Mouse (Mus musculus) midbrain, postnatal 0 days (tissue): ENCODE data around the gene Sympk. TPM values are rescaled to one million over a fixed set of nuclear protein-coding genes. Genes with fewer than 3 reads are reported as not detected.

ENCODE experiments used
- ATAC-seq: fragments of 200-750 bp; cut with Nextera tagmentation; 2 replicates; pipeline ENCODE4 v1.8.0; 2017; ENCODE audit warnings: moderate number of reproducible peaks, mild to moderate bottlenecking, moderate TSS enrichment, moderate library complexity; ENCODE audit not compliant: low FRiP score
- DNase-seq: peaks from one replicate; pipeline ENCODE4 v3.0.0-alpha.2; 2015; ENCODE audit warnings: low spot score
- H3K27ac ChIP-seq: fragments of 300-500 bp; sonication (generic); 2 replicates; pipeline ENCODE4 v1.5.1; 2014; ENCODE audit warnings: low read depth, mild to moderate bottlenecking, low read length, mixed read lengths
- H3K27me3 ChIP-seq: fragments of 300-500 bp; sonication (generic); 2 replicates; pipeline ENCODE4 v1.6.1; 2014; ENCODE audit warnings: low read length, control low read depth, mixed read lengths; ENCODE audit not compliant: insufficient read depth
- H3K36me3 ChIP-seq: fragments of 300-500 bp; sonication (generic); 2 replicates; pipeline ENCODE4 v1.6.1; 2014; ENCODE audit warnings: low read length, control low read depth, mixed read lengths; ENCODE audit not compliant: insufficient read depth
- H3K4me1 ChIP-seq: fragments of 300-500 bp; sonication (generic); 2 replicates; pipeline ENCODE4 v1.6.1; 2014; ENCODE audit warnings: mild to moderate bottlenecking, control low read depth, antibody characterized with exemption, low read length, mixed read lengths; ENCODE audit not compliant: insufficient read depth
- H3K4me2 ChIP-seq: fragments of 300-500 bp; sonication (generic); 2 replicates; pipeline ENCODE4 v1.6.1; 2014; ENCODE audit warnings: low read depth, mild to moderate bottlenecking, low read length, mixed read lengths; ENCODE audit not compliant: poor library complexity, severe bottlenecking
- H3K4me3 ChIP-seq: fragments of 300-500 bp; sonication (generic); 2 replicates; pipeline ENCODE4 v1.5.1; 2014; ENCODE audit warnings: low read depth, mild to moderate bottlenecking, low read length, moderate library complexity
- H3K9ac ChIP-seq: fragments of 300-500 bp; sonication (generic); replicated peaks from 2 replicates; pipeline ENCODE4 v1.6.1; 2014; ENCODE audit warnings: mild to moderate bottlenecking, low read length, moderate library complexity, mixed read lengths; ENCODE audit not compliant: poor library complexity, severe bottlenecking
- H3K9me3 ChIP-seq: fragments of 300-500 bp; sonication (generic); 2 replicates; pipeline ENCODE4 v1.6.1; 2016; ENCODE audit warnings: low read length, control low read depth
- CTCF ChIP-seq: IDR thresholded peaks from 2 replicates; pipeline ENCODE4 v1.5.1; 2016; ENCODE audit warnings: antibody characterized with exemption, mild to moderate bottlenecking
- WGBS: fragments of 180-500 bp; shearing (Covaris S2); extraction: QIAGEN DNeasy Blood & Tissue Kit; methylation state at CpG from one replicate; pipeline ENCODE4 v1.1.7; 2014; 5-methylcytosine and 5-hydroxymethylcytosine counted together
- polyA plus RNA-seq: library from polyadenylated mRNA; unstranded; fragments of >200 nt; fragmentation: Nextera tagmentation; extraction: Ambion mirVana; gene quantifications from 2 replicates; pipeline ENCODE4 v1.2.1, GENCODE M21; 2015
- total RNA-seq: library from RNA; depleted of rRNA; stranded (reverse); fragments of >200 nt; gene quantifications from 2 replicates; pipeline ENCODE4 v1.2.3, GENCODE M21; 2014

Gene Sympk
- total and polyA plus RNA-seq, 2 experiments from 2014 or later: 19.5 to 74.2 TPM

DNA sequence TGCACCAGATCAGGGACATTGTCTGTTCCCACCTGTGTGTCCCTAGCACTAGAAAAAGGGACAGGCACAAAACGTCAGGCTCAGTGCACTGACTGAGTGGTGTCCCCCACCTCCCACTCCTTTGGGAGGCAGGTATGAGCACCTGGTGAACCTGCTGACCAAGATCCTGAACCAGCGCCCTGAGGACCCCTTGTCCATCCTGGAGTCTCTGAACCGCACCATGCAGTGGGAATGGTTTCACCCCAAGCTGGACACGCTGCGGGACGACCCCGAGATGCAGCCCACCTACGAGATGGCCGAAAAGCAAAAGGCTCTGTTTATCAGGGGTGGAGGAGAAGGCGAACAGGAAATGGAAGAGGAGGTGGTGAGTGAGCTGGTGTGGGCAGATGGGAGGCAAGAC is 33.2 kb downstream of the Sympk start:
- H3K27ac ChIP-seq: no peak overlapping the region

DNA sequence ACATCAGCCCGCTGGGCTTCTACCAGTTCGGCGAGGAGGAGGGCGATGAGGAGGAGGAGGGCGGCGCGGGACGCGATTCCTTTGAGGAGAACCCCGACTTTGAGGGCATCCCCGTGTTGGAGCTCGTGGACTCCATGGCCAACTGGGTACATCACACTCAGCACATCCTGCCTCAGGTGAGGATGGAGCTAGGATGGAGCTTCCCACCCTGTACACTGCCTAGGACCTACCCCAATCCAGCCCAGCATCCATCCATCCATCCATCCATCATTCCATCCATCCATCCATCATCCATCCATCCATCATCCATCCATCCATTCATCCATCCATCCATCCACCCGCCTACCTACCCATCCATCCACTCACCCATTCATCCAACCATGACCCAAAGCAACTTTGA is 41.7 kb downstream of the Sympk start:
- TF ChIP-seq CTCF: no peak
- 58% methylated on average over 13 of the region's 13 CpGs for WGBS
- ATAC-seq: no peak
- Histone ChIP-seq H3K4me1 (no peaks in the 10 kb centered on the region), H3K4me2 (peak overlapping the region; percentile 16), H3K27me3 (peaks cover 27% of the 10 kb centered on the region), H3K27ac (no peak overlapping the region), H3K9ac (no peak overlapping the region), H3K9me3 (no peaks in the 10 kb centered on the region), H3K36me3 (no peaks in the 10 kb centered on the region), H3K4me3 (peak overlapping the region; percentile 12)
- DNase-seq: no peak

More for the DNA sequence above, 33.2 kb downstream of the Sympk start:
- Histone ChIP-seq H3K4me3 (no peak overlapping the region), H3K27me3 (no peaks in the 10 kb centered on the region), H3K4me1 (no peaks in the 10 kb centered on the region), H3K4me2 (no peak overlapping the region), H3K9ac (no peak overlapping the region), H3K9me3 (no peaks in the 10 kb centered on the region), H3K36me3 (no peaks in the 10 kb centered on the region)
- WGBS: 90% methylated on average over 10 of the region's 10 CpGs
- TF ChIP-seq CTCF: no peak
- DNase-seq (no peak), ATAC-seq (no peak)

- H3K9me3 ChIP-seq: no peaks in the 10 kb centered on the region
- H3K9ac ChIP-seq: no peak overlapping the region
- no peak overlapping the region for H3K4me2 ChIP-seq
- H3K4me1 ChIP-seq: no peaks in the 10 kb centered on the region
- 56% methylated on average over 14 of the region's 14 CpGs for WGBS
- H3K36me3 ChIP-seq: no peaks in the 10 kb centered on the region
- DNase-seq: no peak
- H3K27ac ChIP-seq: no peak overlapping the region
- no peak overlapping the region for H3K4me3 ChIP-seq
- peaks cover 27% of the 10 kb centered on the region for H3K27me3 ChIP-seq
- ATAC-seq: no peak
- TF ChIP-seq CTCF: no peak
These were observed 42.9 kb downstream of the Sympk start for GRCm38 (mm10) chr7:19067063-19067462.

- 72% methylated on average over 13 of the region's 14 CpGs for WGBS
- TF ChIP-seq CTCF: no peak
- Histone ChIP-seq H3K4me1 (no peaks in the 10 kb centered on the region), H3K36me3 (no peaks in the 10 kb centered on the region), H3K9me3 (no peaks in the 10 kb centered on the region), H3K27ac (no peak overlapping the region), H3K9ac (no peak overlapping the region), H3K4me2 (no peak overlapping the region), H3K4me3 (no peak overlapping the region), H3K27me3 (peaks cover 27% of the 10 kb centered on the region)
- ATAC-seq (no peak), DNase-seq (no peak)
These were observed 43.8 kb downstream of the Sympk start for GRCm38 (mm10) chr7:19067935-19068334.

DNA sequence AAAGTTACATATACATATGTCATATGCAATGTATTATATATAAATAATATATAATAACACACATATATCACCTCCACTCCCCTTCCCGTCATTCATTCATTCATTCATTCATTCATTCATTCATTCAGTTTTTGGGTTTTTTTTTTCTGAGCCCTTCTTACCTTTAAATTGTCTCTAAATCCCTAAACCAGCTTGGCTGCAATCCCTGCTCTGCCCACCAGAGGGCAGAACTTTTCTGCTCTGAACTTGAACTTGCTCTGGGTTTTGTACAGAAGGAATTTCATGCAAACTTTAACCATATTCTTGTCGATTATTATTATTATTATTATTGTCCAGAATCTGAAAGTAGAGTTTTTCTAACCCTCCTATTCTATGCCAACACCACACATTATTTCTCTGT is 44.5 kb downstream of the Sympk start:
- Histone ChIP-seq H3K4me3 (no peak overlapping the region), H3K27ac (no peak overlapping the region), H3K27me3 (peaks cover 27% of the 10 kb centered on the region), H3K36me3 (no peaks in the 10 kb centered on the region), H3K4me2 (no peak overlapping the region), H3K9me3 (no peaks in the 10 kb centered on the region), H3K4me1 (no peaks in the 10 kb centered on the region), H3K9ac (no peak overlapping the region)
- 3% methylated on average over 2 of the region's 2 CpGs for WGBS
- DNase-seq (peak; percentile 76), ATAC-seq (no peak)
- peak; percentile 91 for TF ChIP-seq CTCF

- no peaks in the 10 kb centered on the region for H3K36me3 ChIP-seq
- peak; percentile 62 for TF ChIP-seq CTCF
- WGBS: 46% methylated on average over 3 of the region's 3 CpGs
- ATAC-seq: no peak
- no peak overlapping the region for H3K4me3 ChIP-seq
- no peak overlapping the region for H3K27ac ChIP-seq
- no peak overlapping the region for H3K4me2 ChIP-seq
- H3K9ac ChIP-seq: no peak overlapping the region
- H3K27me3 ChIP-seq: peaks cover 25% of the 10 kb centered on the region
- no peaks in the 10 kb centered on the region for H3K4me1 ChIP-seq
- H3K9me3 ChIP-seq: no peaks in the 10 kb centered on the region
- DNase-seq: peak; percentile 33
These were observed 45.3 kb downstream of the Sympk start for GRCm38 (mm10) chr7:19069500-19069899.
